Mouse (Mus musculus): ENCODE results near the gene Slc38a10.

The Slc38a10 gene

DNA sequence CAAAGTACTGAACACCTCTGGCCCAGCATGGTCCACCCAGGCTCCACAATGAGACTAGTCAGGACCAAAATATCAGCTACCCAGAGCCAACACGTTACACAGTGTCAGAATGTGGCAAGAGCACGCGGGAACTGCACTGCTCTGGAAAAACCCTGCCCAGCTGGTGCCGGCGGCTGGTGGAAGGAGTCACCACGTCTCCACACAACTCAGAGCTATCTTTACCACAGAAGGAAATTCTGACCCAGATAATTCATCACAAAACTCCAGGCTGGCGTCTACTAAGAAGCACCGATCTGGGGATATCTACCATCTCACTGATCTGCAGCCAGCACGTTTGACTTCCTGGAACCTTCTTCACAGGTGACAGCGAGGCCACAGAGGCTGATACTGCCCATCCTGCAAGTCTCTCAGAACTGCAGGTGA, 11.8 kb downstream of the Slc38a10 start:
- peak; percentile 89 for DNase-seq (ENCODE audit: low read depth)

DNA sequence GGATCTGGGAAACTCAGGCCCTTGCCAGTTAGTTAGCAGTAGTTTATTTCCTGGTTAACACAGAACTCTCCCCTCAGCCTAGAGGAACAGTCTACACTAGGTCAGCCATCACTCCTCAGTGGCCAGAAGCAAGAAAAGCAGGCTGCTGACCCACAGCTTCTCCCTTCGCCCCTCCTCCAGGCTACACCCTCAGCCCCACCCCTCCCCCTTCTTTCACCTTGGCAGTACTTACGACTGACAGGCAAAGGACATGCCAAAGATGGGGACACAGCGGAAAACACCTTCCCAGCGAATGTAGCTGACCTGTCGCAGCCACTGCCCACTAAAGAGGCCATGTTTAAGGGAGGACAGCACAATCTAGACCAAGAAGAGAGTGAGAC, 13.5 kb downstream of the Slc38a10 start:
- DNase-seq (ENCODE audit: low read depth): no peak

DNA sequence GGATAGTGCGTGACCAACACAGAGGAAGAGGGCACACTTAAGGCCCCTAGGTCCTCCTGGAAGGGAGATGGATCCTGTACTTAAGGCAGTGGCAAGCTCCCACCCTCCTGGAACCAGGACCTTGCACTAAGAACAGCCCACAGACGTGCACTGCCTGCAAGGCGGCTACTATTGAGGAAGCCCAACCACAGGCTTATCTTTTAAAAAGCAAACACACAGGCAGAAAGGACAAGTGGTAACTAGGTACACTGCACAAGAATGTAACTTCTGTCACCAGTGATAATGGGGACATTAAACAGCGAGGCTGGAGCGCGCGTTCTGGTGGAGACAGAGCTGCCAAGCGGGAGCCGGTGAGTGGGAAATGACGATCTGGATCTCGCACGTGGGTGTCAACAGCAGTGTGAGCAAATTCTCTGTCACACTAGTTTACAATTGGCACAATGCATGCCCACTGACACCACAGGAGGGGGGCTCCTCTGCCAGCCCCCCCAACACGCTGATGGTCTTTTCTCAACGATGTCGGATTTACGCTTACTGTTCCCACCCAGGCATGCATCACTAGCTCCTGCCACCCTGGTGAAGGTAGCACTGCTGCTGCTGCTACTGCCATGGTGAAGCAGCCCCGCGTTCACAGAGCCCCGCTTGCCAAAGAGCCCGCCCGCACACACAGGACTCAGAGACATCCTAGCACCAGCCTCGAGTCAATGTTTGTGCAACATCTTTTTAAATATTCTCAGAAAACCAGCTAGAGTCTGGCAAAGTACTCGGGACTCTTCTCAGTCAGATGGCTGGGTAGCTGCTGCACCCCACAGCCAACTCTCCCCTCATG, 14.1 kb downstream of the Slc38a10 start:
- DNase-seq (ENCODE audit: low read depth): peak; percentile 50

DNA sequence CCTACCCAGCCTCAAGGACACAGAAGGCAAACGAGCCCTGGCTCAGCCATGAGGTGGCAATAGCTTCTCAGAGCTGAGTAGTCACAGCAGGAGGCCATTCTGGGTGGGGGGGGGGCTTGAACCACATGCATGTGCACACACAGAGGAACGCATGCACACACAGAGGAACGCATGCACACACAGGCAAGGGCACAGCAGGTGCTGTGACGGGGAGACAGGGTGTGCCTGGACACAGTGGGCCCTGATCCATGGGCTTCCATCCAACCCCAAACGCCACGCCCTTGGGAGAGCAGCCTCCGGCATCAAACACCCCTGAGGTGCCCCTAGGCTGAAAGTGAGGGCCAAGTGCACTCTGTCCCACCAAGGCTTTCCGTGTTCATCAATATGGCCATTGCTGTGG, 15.0 kb downstream of the Slc38a10 start:
- no peak for DNase-seq (ENCODE audit: low read depth)

DNA sequence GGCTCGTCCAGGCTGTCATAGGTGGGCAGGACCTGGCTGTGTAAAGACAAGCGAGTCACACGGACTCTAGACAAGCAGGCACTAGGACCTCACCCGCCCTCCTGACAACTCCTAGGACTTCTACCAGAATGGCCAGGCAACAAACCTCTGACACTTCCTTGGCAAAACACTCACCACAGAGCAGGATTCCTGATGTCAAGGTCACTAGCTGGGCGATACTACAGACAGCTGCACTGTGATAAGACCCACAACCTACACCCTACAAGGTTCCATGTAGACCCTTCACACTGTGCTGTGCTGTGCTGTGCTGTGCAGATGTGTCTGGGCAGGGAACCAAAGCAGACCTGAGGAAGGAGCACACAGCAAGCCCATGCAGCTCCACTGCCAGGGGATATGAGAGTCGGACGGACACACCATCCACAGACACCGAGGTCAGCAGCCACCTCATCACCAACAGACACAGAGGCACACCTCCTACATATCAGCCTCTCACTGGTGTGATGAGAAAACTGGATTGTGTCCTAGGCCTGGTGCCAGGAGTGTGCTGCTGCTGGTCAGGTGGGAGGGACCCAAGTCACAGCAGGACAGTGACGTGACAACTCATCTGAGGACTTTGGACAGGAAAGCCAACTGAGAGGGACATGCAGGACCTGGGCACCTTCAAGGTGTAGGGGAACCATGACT, 16.2 kb downstream of the Slc38a10 start:
- DNase-seq (ENCODE audit: low read depth): peak; percentile 57

DNA sequence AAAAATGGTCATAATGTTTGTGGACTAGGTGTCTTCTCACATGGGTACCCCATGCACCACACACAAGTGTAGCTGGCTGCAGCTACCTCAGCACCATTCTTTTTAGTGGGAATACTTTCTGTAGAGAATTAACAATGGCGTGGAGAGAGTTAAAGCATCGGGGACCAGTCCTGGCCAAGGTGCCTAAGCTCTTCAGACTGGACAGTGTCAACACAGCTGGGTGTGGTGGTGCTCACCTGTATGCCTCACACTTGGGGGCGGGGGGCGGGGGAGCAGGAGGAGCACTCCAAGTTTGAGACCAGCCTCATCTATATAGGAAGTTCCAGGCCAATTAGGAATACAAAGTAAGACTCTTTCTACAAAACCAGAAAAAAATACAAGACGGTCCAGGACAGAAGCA, 17.0 kb downstream of the Slc38a10 start:
- DNase-seq (ENCODE audit: low read depth): no peak

DNA sequence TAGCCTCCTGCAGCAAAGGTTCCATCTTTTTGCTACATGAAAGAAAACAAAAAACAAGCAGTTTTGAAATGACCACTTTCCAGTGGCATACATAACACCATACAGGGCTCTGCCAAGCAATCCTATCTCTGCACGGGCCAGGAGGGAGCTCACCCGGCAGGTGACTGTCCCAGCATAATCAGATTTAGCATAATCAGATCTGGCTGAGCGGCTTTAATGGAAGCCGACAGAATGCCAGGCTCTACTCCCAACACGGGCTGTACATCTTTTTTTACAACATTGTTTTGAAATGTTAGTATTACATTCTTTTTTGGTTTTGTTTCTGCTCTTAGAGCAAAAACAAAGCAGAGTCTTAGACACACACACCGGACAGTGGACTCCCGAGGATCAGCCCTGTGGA, 21.9 kb downstream of the Slc38a10 start:
- DNase-seq (ENCODE audit: low read depth): no peak

DNA sequence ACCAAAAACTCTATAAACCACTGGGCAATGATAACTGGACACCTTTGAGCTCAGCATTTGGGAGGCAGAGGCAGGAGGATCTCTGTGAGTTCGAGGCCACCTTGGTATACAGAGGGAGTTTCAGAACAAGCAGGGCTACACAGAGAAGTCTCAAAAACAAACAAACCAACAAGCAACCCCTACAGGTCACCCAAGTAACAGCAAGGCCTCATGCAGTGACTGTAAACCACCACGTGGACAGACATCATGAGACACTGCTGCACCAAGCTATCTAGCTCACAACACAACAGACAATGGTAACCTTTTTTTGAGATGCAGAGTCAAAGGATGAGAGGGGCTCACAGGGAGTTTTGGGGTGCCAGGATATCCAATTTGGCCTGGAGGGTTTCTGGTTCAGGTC, 24.3 kb downstream of the Slc38a10 start:
- DNase-seq (ENCODE audit: low read depth): no peak

DNA sequence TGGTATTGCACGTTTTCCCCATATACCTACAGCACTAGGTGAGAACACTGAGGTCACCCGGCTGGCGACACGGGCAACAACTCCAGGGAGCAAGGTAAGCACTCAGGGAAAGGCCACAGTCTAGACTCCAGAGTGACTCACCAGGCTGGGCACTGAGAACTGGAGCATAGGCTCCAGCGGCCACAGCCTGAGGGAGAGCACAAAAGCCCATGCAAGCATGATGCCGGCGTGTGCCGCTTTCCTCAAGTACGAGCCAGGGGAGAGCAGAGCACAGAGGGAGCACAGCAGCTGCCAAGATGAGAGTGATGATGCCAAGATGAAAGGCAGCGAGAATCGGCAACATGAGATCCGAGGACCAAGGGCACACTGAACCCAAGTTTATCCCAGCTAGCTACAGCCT, 29.0 kb downstream of the Slc38a10 start:
- no peak for DNase-seq (ENCODE audit: low read depth)

DNA sequence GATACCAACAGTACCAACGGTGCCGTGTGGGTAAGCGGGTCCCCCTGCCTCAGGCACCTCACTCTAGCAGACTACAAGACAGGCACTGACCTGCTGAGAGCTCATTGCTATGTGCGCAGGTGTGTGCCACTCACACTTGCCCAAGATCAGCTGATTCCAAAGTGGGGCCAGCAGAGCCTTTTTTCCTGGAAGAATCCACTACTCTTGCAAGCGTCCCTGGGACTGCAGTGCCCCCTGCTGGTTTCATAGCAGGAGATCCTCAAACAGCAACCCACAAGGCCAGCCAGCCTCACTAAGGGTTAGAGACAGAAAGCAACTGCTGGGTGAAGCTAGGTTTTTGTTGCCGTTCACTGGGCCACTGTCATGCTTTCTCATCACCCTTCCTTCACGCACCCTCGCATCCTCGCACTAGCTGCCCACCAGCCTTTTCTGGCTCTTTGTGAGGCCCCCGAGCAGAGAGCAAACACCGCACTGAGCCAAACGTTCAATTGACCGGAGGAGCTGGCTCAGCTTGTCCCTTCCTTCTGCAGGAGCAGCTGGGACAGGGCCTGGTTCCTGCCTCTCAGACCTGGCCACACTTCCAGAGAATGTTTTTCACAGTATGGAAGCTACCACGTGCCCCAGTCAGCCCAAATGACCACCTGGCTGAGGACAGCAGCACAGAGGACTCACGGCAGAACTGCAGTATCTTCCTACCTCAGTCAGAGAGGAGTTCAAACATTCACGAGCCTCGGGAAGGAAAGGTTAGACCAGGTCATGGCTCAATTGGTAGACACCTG, 30.3 kb downstream of the Slc38a10 start:
- peak; percentile 59 for DNase-seq (ENCODE audit: low read depth)

DNA sequence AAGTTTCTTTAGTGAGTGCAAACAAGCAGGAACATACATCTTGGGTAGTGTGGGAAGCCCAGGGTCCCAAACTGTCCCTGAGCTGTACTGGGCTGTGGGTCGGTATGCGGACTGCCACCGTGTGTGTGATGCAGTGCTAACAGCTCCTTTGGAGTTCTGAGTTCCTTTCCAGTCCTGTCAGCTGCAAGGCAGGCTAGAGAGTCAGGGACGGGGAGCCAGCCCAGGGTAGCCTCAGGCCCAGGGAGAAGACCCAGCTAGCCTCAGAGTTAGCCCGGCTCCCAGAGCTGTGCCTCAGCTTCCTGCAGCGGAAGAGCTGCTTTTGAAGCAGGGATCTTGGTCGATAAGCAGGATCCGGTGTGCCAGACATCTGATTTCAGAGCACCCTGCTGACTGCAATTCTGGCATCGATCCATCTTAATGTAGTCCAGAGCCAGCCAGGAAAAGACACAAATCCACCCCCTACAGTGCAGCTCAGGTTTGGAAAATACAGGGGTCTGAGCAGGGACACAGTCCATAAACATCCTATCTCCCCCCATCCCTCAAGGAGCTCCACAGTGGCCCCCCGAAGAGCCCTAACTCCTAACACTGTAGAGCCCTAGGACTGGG, 31.1 kb downstream of the Slc38a10 start:
- DNase-seq (ENCODE audit: low read depth): no peak

DNA sequence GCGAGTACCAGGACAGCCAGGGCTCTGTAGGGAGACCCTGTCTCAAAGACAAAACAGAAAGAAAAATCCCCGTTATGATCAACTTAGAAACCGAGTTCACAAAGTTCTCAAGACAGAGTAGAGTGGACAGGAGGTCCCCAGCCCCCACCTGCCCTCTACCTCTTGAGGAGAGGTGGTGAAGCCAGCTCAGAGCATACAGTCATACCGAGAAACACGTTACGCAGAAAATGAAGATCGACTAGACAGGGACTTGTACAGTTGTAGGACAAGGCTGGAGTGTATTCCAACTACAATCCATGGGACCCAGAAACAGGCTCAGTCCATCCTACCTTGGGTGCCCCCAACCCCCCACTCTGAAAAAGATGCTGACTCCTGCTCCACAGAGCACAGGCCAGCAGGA, 32.0 kb downstream of the Slc38a10 start:
- DNase-seq (ENCODE audit: low read depth): no peak

DNA sequence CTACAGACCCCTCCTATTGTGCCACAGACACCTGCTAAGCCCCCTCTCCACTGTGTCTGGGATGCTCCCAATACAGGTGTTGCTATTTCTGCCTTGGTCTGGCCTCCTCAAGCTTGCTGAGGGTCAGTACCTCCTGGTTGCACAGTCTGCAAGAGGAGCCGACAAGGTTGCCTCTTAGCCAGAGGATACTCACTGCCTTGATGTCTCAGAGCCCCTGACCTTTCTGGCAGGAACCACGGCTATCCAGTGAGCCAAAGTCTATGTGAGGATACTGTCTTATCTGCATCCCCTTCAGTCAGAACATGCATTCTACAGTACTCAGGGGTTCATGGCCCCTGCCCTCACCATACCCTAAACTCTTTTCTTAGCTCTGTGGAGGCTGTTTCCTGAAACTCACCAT, 33.5 kb downstream of the Slc38a10 start:
- no peak for DNase-seq (ENCODE audit: low read depth)

DNA sequence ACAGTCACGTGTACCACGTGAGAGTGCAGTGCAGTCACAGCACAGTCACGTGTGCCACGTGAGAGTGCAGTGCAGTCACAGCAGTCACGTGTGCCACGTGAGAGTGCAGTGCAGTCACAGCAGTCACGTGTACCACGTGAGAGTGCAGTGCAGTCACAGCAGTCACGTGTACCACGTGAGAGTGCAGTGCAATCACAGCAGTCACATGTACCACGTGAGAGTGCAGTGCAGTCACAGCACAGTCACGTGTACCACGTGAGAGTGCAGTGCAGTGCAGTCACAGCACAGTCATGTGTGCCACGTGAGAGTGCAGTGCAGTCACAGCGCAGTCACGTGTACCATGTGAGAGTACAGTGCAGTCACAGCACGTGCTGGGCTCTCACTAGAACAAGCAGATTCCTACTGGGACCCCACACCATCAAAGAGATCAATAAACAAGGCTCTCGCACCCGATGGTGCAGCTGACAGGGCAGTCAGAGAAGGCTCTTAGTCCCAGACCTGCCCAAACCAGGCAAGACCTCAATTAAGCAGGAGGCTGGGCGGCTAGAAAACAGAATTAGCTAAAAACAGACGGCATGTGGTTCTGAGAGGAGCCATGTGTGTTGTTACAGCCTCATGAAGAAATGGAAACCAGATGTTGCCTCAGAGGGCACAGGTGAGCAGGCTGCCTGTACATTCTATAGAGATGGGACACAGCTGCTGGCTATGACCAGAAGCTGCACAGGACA, 36.5 kb downstream of the Slc38a10 start:
- DNase-seq (ENCODE audit: low read depth): no peak

DNA sequence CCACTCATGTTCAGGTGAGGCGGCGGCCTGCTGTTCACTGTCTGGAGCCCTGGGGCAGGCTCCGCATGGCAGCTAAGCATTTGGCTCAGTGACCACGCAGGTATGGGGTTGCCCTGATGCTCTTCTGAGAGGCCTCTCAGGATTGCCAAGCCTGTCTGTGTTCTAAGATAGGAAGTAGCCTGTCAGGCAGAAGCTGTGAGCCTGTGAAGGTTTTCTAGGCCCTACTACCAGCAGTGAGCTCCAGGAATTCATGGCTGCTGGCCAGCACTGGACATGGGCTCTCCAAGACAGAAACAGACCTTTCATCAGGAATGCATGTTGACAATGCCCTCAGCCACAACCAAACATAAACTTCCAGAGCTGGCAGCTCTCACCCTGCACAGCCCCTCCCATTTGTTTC, 39.0 kb downstream of the Slc38a10 start:
- DNase-seq (ENCODE audit: low read depth): no peak

DNA sequence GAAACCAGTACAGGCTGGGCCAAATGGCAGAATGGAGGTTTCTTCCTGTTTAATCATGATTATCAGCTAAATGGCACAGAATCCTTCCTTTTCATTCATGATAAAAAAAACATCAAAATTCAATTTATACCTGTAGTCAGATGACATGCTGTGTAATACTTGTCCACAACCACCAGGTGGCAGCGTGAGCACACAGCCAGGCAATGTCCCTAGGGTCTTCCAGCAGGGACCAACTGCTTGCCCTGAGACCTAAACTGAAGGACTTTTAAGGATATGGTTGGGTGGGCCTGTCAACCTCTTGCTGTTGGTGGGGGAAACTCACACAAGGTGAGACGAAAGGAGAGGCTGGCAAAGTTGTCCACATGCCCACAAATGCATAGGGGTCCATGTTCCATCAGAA, 40.1 kb downstream of the Slc38a10 start:
- peak; percentile 57 for DNase-seq (ENCODE audit: low read depth)

DNA sequence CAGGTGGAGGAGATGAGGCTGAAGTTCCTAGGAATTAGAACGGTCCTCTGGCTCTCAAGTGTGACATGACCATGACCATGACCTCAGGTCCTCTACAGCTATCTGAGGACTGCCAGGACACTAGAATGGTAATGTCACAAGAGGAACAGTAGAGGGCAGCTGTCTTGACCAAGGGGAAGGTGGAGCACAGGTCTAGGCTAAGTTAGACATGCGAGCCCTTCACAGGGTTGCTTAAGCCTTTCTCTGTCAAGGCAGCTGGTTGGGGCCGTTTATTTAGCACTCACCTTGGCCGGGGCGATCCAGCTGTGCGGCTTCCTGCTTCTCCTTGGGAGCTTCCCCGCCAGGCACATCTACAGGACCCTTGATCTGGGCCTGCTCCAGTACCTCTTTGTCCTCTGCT, 40.6 kb downstream of the Slc38a10 start:
- DNase-seq (ENCODE audit: low read depth): peak; percentile 48

DNA sequence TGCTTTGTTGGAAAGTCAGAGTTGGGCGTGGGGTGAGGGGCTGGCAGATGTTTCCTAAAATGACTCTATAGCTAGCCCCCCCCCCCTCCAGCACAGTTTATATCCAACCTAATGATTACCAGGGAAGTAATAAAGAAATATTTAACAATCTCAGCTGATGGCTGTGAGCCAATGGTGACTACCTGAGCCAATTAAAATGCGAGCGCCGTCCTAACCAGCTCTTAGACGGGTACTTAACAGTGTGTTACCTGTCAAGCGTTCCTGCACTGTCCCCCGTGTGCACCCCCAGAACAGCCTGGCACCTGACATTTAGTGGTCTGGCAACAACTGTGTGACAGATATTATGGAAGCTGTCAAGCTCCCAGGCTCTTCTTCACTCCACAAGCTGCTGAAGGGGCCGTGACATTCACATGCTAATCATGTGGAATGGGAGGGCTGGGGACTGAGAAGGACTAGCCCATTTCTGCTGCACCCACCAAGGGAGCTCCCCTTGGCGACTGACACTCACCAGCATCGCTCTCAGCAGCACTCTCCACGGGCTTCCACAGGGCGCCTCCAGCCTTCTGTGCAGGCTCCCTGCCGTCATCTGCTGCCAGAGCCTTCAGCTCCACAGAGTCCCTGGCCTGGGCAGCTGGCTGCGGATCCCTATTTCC, 41.5 kb downstream of the Slc38a10 start:
- DNase-seq (ENCODE audit: low read depth): no peak

DNA sequence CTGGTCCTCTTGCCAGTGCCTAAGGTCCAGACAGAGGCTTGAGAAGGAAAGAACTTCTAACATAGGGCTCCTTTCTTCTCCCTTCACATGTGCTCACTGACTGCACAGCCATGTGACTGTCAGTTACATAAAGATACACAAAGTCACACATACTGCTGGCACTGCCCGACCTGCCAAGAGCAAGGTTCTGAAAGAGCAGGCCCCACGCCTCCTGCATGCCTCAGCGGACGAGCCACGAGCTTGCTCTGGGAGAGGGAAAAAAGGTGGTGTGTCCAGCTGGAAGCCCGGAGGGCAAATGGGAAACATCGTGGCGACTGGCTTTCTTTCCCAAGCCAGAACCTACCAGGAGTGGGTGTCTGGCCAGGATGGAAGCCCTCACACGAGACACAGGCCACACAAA, 43.4 kb downstream of the Slc38a10 start:
- no peak for DNase-seq (ENCODE audit: low read depth)

DNA sequence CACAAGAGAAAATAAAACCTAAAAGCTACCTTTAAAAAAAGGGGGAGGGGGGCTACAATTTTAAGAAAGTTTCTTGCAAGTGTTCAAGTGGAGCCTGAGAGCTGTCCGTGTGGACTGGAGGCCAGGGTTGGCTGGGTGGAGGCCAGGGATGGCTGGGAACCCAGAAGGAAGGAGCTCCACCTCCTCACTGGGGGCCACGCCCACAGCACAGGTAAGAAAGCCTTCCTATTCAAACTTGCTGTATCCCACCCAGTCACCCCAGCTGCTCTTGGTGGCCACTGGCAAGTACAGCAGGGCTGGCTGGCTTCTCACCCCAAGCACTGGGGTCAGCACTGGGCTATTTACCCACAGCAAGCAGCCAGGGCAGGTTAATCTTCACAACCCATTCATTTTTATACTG, 44.1 kb downstream of the Slc38a10 start:
- DNase-seq (ENCODE audit: low read depth): no peak

DNA sequence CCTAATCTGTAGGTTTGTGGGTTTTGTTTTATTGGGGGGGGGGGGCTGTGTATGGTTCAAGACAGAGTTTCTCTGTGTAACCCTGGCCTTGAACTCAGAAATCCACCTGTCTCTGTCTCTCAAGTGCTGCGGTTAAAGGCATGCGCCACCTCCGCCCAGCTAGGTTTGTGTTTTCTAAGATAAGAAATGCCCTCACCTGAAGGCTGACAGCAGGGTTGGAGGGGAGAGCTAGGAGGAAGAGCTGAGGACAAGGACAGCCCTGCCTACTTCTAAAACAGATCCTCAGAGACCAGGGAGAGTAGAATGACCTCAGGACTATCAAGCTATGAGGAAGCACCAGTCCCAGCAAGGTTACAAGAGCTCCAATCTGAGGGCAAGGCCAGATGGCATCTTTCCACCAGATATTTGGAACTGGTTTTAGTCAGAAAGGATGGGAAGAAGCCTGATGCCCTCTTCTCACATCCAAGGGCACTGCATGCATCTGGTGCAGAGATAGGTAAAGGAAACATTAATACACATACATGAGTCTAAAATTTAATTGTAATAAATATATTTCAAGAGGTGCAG, 47.6 kb downstream of the Slc38a10 start:
- DNase-seq (ENCODE audit: low read depth): no peak

Measured in 416B (cell line).